Mouse (Mus musculus): Measurements from ENCODE around the gene Itk. TPM values are rescaled to one million over a fixed set of nuclear protein-coding genes. Genes with fewer than 3 reads are reported as not detected.

The Itk gene
- total RNA-seq, 2 experiments from 2014 or later: 0.21 to 0.28 TPM

DNA sequence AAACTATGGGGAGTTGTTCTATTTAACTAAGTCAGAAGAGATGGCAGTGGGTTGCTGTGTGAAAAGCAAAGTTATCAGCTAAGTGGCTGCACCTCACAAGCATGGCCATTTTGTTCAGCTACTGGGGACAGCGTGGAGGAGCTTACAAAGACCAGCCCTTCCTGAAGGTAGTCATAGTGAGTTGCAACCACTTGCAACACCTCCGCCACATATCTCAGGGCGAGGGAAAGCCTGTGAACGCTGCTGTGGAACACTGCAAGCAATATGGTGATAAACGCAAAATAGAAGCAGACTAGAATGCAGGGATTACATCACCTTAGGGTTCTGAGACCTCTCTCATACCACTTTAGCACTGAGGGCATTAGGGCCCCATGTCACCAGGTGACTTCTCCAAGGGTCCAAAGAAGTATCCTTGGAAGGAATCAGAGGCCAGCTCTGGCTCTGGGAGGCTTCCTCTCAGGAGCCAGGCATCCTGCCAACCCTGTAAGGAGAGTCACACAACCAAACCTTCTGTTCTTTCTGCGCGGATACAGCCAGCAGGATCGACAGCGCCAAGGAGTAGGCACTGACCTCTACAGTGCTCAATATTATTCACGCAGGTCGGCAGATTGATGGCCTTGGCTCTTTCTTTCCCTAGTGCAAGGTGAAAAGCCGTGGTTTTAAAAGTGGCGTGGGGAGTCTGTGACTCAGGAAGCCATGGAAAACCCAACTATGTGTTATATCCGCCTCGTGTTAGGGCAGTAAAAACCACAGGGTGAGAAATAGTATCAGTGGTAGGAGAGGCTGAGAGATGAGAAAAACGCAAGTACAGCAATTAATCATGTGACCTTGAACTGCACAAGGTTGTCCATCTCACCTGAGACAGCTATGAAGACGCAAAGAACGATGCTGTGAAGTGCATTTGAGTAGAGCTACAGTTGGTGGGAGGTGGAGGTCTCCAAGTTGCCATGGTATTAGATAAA is 27.0 kb downstream of the Itk start:
- peak in 1 of 2 experiments; percentile 4 for DNase-seq (ENCODE audit: low spot score in 2 of 2)

DNA sequence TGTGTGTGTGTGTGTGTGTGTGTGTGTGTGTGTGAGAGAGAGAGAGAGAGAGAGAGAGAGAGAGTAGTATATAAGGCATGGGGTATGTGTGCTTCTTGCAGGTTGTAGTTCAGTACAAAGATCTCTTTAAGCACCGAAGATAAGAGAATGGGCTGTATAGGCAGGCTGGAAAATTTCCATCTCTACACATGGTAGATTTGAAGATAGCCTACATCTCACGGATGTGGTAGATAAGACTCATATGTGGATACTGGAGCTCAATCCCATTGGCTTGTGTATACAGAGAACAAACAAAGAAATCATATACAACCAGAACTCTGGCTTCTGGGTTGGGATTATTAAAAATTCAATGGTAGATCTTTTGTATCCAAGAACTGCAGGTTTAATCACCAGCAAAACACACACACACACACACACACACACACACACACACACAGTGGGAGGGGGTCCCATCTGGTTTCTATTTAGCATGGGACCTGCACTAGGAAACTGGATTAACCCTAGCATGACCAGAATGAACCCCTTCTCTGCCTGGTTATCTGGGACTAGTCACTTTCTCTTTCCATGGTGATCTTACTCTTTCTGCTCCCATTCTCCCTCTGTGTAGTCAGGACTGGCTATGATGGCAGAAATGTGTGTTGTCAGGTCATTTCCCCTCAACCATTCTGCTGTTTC is 28.2 kb downstream of the Itk start:
- no peak for DNase-seq (ENCODE audit: low spot score in 2 of 2)

- DNase-seq (ENCODE audit: low spot score in 2 of 2): no peak
Observed at GRCm38 (mm10) chr11:46358369-46358768, 30.9 kb downstream of the Itk start.

- no peak for DNase-seq (ENCODE audit: low spot score in 2 of 2)
Observed at GRCm38 (mm10) chr11:46349681-46350410, 39.5 kb downstream of the Itk start.

DNA sequence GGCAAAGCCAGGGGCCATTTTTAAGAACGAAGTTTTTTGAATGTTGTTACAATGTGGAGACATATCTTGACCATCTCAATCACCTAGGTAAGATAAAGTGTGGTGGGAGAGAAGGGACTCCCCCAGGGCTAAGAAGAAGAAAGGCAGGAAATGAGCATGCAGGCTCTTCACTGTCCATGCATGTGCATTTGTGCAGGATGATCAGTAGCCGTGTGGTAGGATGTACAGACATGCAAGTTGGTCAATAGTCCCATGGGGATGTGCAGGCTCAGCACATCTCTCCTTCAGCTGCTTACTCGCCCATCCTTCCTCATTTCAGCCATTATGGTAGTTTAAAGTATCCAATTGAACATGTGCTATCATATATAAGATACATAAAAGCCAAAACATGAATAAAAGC is 40.9 kb downstream of the Itk start:
- no peak for DNase-seq (ENCODE audit: low spot score in 2 of 2)

GRCm38 (mm10) chr11:46347756-46348155 is 41.6 kb downstream of the Itk start:
- no peak for DNase-seq (ENCODE audit: low spot score in 2 of 2)

DNA sequence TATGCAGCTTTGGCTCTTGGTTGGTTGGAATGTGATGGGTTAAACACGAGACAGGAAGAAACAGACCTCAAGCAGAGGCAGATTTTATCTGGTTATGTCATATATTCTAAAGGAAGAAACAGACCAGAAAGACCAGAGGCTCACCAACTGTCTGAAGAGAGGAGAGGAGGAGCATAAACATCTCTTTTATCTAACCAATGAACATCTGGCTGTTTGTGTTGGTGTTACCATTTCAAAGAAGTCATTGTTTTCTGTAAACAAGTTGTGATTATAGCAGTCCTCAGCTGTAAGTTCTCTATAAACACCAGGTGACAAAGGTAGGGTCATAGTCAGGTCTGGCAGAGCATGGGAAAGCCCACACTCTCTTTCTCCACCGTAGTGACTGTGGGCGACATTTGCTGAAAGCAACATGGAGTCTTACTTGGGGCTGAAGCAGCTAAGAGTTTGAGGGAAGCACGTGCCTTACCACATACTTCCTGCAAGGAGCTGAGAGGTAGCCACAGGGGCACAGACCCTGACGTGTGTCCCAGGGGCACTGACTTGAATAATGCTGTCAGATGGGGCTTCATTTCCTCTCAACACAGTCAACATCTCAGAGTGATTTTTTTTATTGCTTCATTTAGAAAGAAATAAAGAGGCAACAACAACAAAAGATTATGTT is 45.3 kb downstream of the Itk start:
- DNase-seq (ENCODE audit: low spot score in 2 of 2): no peak

- DNase-seq (ENCODE audit: low spot score in 2 of 2): no peak
Observed at GRCm38 (mm10) chr11:46341960-46342359, 47.4 kb downstream of the Itk start.

- no peak for DNase-seq (ENCODE audit: low spot score in 2 of 2)
Observed at GRCm38 (mm10) chr11:46336020-46336419, 53.3 kb downstream of the Itk start.

GRCm38 (mm10) chr11:46332217-46332616 is 57.1 kb downstream of the Itk start:
- no peak for DNase-seq (ENCODE audit: low spot score in 2 of 2)

DNA sequence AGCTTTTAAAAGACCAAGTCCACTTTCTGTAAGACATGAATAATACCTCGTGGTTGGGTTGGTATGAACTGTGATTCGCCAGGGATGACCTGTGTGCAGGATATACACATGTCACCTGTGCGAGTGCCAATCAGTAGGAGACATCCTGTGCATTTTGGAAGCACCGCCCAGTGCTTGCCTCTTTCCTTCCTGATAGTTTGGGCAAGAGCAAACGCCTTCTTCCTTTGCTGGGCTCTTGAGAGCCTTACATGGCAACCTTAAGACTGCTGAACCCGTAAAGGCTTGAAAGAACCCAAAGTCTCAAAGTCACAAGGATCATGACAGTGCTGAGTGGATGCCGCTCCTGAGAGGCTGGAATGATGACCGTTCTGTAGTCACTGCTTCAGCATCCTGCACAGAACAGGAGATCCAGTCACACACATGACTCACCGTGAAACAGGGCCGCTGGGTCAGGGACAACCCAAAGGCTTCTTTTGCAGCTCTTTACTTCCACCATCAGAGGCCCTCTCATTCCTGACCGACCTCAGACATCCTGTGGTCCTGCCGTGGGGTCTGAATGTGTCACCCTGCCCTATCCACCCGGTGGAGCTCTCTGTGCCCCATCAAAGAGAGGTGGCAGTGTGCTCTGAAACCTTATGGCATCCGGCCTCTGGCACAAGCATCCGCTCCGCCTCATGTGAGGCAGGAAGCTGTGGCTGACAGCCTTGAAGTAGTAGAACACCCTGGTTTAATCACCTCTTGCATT is 62.9 kb downstream of the Itk start:
- DNase-seq (ENCODE audit: low spot score in 2 of 2): no peak

- DNase-seq (ENCODE audit: low spot score in 2 of 2): no peak
Observed at GRCm38 (mm10) chr11:46321559-46321958, 67.8 kb downstream of the Itk start.

DNA sequence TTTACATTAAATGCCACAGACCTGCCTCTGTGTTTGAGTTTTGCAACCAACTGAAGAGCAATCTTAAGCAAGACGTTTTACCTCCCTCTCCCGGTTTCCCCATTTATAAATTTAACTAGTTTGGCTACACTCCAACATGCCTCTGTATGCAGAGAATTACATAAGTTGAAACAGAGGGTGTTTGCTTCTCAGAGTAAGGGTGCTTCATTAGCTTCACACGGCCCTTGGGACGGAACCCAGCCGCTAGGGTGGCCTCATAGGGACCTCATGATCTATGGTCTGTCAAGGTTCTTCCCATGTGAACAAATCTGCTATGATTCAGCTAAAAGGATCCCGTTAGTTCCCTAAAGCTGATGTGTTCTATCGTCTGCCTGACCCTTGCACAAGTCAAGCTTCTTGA is 74.8 kb downstream of the Itk start:
- no peak for DNase-seq (ENCODE audit: low spot score in 2 of 2)

- peak; percentile 64 to 72 for DNase-seq (ENCODE audit: low spot score in 2 of 2)
Observed at GRCm38 (mm10) chr11:46313851-46314250, 75.5 kb downstream of the Itk start.

GRCm38 (mm10) chr11:46312523-46313035 is 76.7 kb downstream of the Itk start, which contains the start of gene Cyfip2:
Cyfip2 (minus strand) TSS chr11:46312859.
- DNase-seq (ENCODE audit: low spot score in 2 of 2): no peak

DNA sequence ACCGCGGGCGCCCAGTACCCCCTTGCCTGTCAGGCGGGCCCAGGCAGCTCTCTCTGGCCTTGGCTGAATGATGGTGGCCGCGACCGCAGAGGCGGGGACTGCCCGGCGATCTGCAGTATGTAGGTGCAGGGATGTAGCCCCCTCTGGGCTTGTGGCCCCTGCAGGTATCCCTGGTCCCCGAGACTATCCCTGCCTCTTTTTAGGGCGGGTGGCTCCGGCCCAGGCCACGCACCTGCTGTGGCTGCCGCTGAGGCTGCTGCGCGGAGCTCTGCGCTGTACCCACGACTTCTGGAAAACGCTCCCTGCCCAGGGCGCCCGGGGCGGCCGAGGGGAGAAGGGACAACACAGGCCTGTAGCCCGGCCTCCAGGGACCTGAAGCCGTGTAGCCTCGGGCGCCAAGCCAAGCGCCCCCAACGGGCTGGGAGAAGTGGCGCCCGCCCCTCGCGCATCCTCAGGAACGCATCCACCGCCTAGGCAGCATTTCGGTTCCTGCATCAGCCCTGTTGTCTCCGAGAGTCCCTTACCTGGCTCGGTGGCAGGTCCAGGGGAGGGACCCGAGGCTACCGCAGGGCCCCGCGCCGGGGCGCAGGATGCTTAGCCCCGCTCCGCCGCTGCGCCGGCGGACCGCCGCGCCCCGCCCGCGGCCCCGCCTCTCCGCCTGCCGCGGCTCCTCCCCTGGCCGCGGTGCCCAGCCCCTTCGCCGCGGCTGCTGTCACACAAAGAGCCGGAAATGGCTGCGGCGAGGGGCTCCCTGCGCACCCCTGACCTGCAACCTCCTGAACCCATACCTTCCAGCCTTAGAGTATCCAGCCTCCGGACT is 77.4 kb downstream of the Itk start:
- peak; percentile 47 to 65 for DNase-seq (ENCODE audit: low spot score in 2 of 2)

GRCm38 (mm10) chr11:46311181-46311702 is 78.1 kb downstream of the Itk start:
- DNase-seq (ENCODE audit: low spot score in 2 of 2): peak; percentile 42 to 43

DNA sequence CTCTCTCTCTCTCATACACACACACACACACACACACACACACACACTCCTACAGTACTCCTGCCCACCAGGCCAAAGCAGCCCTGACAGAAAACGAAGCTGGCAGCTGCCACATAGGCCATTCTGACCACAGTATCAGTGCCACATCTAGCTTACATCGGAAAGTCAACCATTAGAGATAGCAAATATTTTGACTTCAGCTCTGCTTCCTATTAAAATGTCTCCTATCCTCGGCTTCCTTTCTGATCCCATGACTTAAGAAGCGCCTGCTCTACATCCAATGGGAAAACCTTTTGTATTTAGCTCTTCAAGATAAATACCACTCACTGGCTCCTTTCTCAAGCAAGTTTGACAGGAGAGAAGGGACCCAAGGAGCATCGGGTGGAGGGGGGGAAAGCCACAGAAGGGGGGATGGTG is 78.7 kb downstream of the Itk start:
- no peak for DNase-seq (ENCODE audit: low spot score in 2 of 2)

Measured in left cerebral cortex, adult 18-20 months (tissue).